Mouse (Mus musculus) kidney, adult 11 months (tissue): Measurements from ENCODE around the gene Clasp1.
A peak's percentile ranks its signal among the peaks of the same experiment; 100 is the strongest.

Experiments
- DNase-seq: peaks from one replicate; pipeline ENCODE4 v3.0.0; 2022

Clasp1 gene

DNA sequence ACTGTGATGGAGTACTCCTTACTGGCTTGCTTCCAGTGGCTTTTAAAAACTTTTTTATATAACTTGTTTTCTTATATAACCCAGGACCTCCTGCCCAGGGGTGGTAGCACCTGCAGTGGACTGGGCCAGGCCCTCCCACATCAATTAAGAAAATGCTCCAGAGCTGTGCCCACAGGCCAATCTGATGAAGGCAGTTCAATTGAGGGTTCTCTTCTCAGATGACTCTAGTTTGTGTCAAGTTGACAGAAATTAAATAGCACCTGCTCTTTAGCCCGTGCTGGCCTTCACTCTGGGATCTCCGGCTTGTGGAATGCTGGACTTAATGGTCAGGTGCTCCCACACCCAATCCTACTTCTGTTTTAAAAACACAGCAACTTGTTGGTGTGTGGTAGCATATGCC is 112.8 kb downstream of the Clasp1 start:
- DNase-seq, result peak; percentile 59

DNA sequence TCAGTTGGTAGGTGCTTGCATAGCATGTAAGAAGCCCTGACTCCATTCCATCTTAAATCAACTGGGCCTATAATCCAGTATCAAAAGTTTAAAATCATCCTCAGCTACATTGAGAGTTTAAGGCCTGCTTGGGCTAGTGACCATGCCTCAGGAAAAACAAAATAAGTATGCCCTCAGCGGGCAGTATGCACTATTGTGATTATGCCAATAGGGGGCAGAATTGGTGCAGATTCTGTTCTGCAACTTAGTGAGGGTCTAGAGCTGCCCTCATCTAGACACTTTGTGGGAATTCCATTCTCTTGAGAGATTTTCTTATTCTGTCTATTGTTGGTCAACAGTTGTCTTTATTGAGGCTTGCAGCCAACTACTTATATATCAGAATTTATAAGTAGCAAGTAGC is 116.9 kb downstream of the Clasp1 start:
- DNase-seq, result no peak

DNA sequence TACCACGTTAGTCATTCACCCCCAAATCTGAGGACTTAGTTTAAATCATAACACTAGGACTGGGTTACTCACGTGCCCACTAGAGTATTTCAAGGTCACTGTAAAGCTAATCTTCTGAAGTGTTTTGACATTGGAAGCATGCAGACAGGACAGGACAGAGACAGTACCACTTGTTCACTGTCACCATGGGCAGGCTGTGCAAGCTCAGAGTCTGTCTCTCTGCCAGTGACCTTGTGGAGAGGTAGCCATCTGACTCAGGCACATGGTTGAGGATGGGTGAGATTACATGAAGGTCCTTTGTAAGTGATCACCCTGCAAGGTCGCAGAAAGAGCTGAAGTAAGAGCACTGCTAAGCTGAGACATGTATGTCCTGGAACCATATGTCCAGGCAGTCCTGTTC is 122.1 kb downstream of the Clasp1 start:
- no peak for DNase-seq

DNA sequence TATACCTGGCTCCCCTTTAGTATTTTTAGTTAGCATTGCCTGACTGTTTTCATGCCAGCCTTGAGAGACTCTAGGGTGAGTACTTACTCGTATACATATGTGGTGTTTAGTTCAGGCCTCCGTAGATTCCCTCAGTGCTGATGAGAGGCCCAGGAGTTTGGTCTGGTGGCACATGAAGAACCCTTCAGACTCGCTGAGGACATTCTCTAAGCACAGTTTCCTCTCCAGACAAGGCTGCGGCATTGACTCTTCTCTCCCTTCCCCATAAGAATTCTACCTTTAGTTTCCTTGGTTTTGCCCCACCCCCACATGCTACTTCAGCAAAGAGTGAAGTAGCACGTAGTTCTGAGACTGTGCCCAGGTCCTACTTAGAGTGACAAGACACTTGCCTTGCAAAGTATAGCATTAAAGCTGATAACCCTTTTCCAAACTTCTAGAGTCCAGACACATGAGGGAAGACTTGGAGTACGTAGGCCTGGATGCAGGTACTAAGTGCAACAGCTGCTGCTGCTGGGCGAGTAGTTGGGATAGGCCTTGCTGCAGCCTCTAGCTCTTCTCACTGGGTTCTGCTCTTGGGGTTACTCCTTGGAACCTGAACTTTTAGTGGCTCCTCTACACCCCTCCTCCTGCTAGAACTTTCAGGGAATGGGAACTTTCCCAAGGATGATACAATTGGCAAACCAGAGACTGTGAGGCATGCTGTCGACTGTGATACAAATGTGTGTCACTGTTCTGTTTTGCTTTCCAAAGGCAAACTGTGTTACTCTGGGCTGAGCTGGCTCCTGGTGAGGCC is 123.1 kb downstream of the Clasp1 start:
- DNase-seq, result no peak

DNA sequence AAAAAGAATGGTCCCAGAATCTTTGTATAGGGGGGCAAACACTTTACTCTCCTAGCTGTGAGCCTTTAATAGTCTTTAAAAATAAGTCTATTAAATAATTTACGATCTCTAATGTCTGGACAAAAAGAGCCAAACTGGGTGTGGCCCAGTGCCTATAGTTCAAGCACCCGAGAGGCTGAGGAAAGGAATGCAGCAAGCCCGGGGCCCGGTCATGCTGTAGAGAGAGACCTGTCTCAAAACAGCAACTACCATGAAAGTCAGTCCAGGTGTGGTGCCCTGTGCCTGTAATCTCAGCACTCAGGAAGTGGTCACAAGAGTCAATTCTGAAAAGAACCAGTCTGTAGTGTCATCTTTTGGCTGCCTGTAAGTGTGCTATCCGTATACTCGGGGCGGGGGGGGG is 127.4 kb downstream of the Clasp1 start:
- no peak for DNase-seq

DNA sequence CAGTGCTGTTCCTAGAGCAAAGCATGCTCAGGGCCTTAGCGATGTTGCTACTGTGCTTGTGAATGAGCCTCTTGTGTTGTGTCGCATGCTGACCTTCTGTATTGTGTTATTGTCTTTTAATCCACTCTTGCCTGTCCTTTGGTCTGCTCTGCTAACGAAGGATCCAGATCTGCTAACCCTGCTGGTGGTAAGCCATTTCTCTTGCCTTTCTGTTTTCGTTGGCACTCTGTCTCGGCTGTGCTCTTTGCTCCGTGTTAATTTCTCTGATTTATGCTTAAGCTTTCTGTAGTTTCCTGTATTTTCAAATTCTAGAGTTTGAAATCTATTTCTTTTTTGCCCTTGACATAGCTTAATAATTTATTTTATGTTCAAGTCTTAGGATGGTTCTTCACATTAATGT is 134.3 kb downstream of the Clasp1 start:
- peak; percentile 33 for DNase-seq

DNA sequence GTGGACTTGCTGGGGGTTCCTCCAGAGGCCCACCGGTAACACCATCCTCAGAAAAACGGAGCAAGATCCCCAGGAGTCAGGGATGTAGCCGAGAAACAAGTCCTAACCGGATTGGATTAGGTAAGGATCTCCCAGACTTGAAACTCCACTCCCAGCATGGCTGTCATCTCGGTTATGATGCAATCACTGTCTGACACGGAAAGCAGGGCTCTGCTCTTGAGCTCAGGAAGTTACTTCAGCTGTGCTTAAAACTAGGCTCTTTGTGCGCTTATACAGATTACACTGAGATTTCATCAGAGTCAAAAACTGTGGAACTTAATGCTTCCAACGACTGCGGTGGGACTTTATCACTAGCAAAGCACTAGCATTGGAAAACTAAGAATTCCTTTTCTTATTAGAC is 136.5 kb downstream of the Clasp1 start:
- DNase-seq, result no peak

DNA sequence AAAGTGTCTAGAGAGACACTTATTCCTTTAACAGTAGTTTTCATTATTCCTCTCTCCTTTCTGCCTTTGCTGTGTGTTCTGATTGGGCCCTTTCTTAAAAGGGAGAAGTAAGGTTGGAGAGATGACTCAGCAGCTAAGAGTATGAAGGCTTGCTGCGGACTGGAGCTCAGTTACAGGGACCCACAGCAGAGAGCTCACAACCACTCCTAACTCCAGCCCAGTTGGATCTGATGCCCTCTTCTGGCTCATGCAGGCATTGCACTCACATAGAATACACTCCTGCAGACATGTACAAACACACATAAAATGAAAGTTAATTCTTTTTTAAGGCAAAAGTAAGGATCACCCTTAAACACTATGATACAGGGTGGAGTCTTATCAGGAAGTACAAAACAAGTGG is 140.4 kb downstream of the Clasp1 start:
- no peak for DNase-seq

DNA sequence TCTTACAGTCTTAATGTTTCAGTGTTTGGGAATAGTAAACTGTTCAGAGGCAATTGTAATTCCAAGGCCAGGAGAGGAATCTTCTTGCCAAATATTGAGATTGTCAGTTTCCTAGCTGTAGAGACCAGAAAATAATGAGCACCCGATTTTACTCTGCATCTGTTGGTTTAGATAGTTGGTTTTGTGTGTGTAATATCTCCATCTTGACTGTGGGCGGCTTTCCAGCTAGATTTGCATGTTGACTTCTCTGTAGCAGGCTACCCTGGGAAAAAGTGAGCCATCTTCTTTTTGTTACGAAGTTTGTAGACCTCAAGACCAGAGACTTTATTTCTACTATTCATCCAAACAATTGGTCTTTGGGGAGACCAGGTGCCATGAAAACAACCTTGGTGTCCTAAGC is 142.4 kb downstream of the Clasp1 start:
- no peak for DNase-seq

DNA sequence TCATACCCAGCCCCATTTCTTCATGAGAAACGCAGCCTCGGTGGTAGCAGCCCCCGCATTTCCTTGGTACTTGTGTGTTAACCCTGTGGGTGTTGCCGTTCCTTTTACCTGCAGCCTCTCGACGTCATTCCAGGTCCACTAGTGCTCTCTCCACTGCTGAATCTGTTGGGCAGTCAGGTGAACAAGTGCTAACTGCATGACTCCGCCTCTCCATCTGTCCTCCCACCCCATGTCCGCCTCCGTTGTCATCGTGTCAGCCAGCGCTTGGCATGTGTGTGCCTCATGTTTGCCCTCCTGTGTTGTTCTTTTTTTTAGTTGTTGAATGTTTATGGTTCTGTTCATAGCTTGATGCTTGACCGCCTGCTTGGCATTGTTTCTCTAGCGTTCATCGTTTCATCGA is 147.2 kb downstream of the Clasp1 start:
- no peak for DNase-seq

DNA sequence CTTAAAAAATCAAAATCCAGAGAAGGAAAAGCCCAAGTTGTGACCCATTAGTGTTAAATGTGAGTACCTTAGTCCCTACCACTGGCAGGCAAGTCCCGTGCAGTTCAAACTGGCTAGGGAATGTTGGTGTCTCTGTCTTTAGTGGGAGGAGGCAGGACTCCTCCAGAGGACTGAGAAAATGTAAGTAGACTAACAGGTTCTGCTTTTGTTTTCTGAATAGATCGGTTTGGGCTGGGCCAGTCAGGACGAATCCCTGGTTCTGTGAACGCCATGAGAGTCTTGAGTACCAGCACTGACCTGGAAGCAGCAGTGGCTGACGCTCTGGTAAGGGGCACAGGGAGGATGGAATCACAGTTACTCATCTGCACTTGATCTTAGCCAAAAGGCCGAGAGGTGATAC is 150.2 kb downstream of the Clasp1 start:
- DNase-seq, result no peak

DNA sequence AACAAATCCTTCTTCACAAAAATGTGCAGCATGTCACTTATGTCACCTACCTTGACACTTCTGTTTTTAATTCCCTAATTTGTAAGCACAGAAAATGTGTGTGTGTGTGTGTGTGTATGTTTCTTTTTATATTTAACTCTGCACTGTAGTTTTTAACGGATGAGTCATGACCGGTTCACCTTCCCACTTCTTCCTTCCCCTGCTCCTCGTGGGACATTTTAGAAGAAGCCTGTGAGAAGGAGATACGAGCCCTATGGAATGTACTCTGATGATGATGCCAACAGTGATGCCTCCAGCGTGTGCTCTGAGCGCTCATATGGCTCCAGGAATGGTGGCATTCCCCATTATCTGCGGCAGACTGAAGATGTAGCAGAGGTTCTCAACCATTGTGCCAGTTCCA is 154.0 kb downstream of the Clasp1 start:
- no peak for DNase-seq

DNA sequence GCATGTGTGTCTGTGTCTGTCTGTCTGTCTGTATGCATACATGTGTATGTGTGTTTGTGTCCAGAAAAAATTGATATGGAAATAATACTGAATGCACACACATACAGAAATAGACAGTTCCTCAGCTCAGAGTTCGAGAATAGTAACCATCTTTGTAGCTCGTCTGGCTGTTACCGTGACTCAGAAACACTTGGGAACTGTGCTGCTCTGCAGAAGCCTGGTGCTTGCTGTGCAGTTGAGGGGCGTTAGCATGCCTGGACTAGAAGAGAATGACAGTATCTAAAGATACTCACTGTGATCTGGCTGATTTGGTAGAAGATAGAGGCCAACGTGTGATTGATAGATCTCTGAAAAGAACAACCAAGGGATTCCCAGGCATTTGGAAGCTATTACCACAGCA is 159.9 kb downstream of the Clasp1 start:
- no peak for DNase-seq

DNA sequence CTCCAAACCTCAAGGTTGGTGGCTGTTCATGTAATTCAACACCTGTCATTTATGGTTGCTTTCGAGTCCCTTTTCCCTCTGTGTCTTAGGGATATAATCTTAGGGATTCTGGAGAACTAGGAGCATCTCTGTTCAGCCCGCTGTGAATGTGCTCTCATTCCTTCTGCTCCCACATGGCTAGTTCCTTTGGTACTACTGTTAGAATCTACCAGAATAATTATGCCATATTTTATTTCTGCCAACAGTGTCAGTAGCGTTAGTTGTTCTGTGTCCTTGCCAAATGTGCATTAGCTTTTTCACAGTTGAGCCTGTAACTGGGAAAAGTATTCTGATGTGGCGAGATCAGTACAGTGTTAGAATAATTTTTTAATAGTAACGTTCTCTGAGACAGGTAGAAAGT is 162.3 kb downstream of the Clasp1 start:
- DNase-seq, result no peak

DNA sequence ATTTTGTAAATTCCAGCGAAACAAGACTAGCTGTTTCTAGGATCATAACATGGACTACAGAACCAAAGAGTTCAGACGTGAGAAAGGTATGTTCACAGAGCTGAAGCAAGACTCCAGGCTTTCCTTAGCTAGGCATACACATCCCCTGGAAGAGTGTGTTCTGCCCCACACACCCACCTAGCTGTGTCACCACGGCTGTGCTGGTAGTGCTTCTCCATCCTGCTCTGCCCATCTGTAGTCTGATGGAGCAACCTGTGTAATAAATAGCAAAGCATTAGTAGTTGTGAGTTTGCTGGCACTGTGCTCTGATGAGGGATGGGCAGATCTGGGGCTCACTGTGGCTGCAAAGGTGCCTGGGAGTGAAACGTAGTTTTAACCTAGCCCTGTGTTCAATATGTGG is 163.2 kb downstream of the Clasp1 start:
- no peak for DNase-seq

DNA sequence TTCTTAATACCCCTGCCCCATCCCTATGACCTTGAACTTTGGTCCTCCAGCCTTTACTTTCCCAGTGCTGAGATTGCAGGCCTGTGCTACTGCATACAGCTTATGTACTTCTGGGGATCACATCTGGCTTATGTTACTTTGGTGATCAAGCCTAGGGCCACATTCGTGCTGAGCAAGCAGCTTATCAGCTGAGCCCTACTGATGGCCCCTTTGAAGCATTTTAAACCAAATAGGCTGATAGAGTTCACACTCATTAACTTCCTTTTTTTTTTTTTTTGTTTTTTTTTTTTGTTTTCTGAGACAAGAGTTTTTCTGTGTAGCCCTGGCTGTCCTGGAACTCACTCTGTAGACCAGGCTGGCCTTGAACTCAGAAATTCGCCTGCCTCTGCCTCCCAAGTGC is 164.2 kb downstream of the Clasp1 start:
- DNase-seq, result no peak

DNA sequence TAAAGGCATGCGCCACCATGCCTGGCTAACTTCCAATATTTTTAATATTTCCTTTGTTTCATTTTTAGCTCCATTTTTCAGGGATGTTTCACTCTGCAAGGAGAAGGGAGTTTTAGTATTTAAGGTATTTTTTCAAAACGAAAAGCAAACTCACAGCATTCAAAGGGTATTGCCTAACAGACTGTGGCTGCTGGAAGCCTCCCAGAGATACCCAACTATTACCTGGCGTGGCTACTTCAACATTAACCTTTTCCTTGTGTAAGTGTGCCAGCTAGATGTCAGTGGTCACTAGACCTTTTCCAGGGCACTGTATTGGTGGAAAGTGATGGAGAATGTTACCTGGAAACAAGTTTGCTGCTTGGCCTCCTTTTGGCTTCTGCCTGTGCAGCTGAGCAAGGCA is 164.6 kb downstream of the Clasp1 start:
- no peak for DNase-seq

DNA sequence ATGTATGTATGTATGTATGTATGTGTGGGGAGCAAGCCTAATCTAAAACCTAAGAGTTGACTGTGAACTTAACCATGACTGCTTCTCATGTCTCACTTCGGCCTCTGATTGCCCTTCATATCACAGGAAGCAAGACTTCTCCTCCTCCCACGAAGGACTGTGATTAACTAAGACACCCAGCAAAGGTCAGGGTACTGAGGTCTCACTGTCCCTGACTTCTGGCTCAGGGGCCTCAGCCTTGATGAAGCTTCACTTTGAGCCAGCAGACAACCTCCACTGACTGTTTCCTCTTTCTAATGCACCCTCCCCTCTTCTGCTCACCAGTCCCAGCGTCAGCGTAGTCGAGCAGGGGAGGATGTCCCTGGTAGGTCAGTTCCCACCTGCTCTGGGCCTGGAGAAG is 166.1 kb downstream of the Clasp1 start:
- DNase-seq, result no peak

DNA sequence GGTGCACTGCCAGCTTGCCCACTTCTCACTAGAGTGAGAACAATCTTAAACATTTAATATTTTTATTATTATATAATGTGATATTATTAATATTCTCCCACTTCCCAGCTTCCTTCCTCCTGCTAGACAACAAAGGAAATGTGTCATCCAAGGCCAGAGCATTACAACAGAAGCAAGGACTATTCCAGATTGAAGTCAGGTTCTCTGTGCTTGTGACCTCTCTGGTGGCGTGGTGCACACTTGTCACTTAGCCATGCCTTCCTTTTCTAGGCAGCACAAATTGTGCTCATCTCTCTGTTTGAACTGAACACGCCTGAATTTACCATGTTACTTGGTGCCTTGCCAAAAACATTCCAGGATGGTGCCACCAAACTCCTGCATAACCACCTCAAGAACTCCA is 170.9 kb downstream of the Clasp1 start:
- DNase-seq, result no peak

DNA sequence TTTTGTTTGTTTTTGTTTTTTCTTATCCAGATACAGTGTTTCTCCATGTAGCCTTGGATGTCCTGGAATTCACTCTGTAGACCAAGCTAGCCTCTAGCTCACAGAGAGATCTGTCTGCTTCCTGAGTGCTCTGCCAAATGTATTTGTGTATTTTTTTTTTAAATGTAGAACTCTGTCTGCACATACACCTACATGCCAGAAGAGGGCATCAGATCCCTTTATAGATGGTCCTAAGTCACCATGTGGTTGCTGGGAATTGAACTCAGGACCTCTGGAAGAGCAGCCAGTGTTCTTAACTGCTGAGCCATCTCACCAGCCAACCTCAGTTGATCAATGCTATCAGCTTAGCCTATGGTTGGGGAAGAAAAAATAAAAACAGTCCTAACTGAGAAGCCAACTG is 175.7 kb downstream of the Clasp1 start:
- DNase-seq, result no peak

DNA sequence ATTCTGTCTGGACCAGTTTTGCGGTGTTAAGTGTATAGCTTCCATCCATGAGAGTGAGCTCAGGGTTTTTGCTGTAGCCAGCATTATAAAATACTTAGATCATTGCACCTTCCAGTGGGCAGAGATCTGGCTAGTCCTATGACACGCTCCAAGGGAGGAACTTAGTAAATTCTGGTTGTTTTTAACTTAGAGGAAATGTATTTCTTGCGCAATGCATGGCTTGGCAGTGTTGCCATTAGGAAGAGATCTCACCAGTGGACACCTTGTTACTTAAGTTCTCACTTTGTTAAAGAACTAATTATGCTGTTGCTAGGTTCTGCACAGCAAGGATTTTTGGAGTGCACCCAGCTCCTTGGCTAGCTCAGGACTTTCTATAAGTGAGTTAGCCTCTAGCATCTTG is 178.8 kb downstream of the Clasp1 start:
- no peak for DNase-seq

DNA sequence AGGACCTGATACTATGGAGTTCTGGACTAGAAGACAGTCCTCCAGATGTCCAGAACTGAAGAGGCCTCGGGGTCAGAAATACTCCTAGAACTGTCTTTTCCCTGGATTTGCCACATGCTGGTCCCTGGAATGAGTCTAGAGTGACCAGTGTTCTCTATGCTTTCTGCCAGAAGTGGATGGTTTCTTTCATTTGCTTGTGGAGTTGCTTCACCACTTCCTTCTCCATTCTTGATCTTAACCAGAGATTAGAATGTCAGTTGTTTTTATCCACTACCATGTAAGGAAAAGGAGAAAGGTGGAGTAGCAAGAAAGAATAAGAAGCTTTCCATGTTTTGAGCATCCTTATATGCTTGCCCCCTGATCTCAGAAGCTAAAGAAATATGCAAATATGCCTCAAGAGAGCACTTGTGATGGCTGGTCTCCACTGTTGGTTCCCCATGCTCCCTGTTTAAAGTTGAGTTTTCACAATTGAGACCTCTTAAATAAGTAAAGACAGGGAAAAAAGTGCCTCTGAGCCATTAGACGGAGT is 191.4 kb downstream of the Clasp1 start:
- no peak for DNase-seq

DNA sequence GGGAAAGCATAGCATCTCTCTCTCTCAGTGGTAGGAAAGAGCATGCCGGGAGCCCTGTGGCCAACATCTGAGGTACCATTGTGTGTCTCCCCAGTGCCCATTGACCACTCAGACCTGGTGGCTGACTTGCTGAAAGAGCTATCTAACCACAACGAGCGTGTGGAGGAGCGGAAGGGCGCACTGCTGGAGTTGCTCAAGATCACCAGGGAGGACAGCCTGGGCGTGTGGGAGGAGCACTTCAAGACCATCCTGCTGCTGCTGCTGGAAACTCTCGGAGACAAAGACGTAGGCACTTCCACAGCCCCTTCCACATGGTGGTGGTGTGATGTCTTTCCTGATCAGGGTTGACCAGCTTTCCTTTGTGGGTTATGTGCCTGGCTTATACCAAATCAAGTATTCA is 192.3 kb downstream of the Clasp1 start:
- DNase-seq, result no peak

DNA sequence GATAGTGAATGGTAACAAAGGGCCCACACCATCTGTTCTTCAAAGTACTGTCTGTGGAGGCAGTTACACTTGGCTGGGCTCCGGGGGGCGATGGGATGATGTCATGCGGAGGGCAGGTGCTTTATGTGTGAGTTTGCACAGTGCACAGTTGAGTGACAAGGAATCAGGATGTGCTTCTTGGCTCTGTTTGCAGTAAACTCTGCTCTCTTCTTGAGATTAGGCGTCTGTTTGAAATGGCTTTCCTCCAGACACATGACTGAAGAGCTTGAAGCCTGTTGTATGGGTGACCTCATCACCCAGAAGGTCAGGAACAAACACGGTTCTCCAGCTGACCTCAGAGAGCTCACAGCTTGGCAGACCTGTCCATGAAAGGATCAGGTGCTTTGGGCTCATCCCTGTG is 200.9 kb downstream of the Clasp1 start:
- no peak for DNase-seq

DNA sequence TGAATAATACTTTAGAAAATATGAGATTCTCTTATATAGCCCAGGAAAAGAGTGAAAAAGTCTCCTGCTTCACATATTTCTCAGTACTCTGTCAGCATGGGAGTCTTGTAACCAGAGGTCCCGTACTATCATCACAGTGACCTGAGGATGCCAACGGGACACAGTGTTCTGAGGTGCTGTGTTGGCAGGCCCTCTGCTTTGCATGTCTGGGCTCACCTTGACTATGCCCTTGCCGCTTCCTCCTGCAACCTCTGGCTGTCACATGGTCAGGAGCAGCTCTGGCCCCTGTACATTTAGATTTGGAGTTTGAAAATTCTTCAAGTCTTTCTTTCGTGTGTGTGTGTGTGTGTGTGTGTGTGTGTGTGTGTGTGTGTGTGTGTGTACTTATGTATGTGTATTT is 204.1 kb downstream of the Clasp1 start:
- peak; percentile 20 for DNase-seq
